Mouse (Mus musculus) B cell, adult 2 months (primary cell): ENCODE measurements around the gene Slc6a4.
A peak's percentile ranks its signal among the peaks of the same experiment; 100 is the strongest.

Source experiments
- DNase-seq, 2 experiments: peaks; one replicate each; pipeline ENCODE4 v3.0.0; 2022

Gene Slc6a4

GRCm38 (mm10) chr11:76997916-76998704 lies at the start of gene Slc6a4:
Gene Slc6a4, plus strand, starts transcription at chr11:76998603.
- DNase-seq = peak; percentile 26 to 41

GRCm38 (mm10) chr11:76953536-76953935 lies 44.9 kb upstream of the Slc6a4 start:
- DNase-seq = no peak

GRCm38 (mm10) chr11:76965703-76966102 lies 32.7 kb upstream of the Slc6a4 start:
- DNase-seq = no peak

- DNase-seq = no peak
Measured at GRCm38 (mm10) chr11:76970328-76970727, 28.1 kb upstream of the Slc6a4 start.

GRCm38 (mm10) chr11:76974680-76975319 lies 23.6 kb upstream of the Slc6a4 start:
- no peak for DNase-seq

GRCm38 (mm10) chr11:76981570-76982141 lies 16.7 kb upstream of the Slc6a4 start:
- DNase-seq = no peak

GRCm38 (mm10) chr11:76982415-76982814 lies 16.0 kb upstream of the Slc6a4 start:
- DNase-seq = no peak

- DNase-seq = no peak
Measured at GRCm38 (mm10) chr11:76983641-76984040, 14.8 kb upstream of the Slc6a4 start.

GRCm38 (mm10) chr11:76984173-76984572 lies 14.2 kb upstream of the Slc6a4 start:
- no peak for DNase-seq

GRCm38 (mm10) chr11:76990839-76991238 lies 7.6 kb upstream of the Slc6a4 start:
- DNase-seq = no peak

GRCm38 (mm10) chr11:76992886-76993285 lies 5.5 kb upstream of the Slc6a4 start:
- peak; percentile 79 to 82 for DNase-seq

GRCm38 (mm10) chr11:76995966-76996672 lies 2.3 kb upstream of the Slc6a4 start:
- DNase-seq = no peak

- peak; percentile 82 to 83 for DNase-seq
Measured at GRCm38 (mm10) chr11:76997305-76997704, 1.1 kb upstream of the Slc6a4 start.

- peak; percentile 11 to 23 for DNase-seq
Measured at GRCm38 (mm10) chr11:76998705-76999226, 363 bp downstream of the Slc6a4 start.

GRCm38 (mm10) chr11:77000741-77001140 lies 2.3 kb downstream of the Slc6a4 start:
- DNase-seq = no peak

- DNase-seq = no peak
Measured at GRCm38 (mm10) chr11:77002361-77002760, 4.0 kb downstream of the Slc6a4 start.

GRCm38 (mm10) chr11:77005881-77006280 lies 7.5 kb downstream of the Slc6a4 start:
- DNase-seq = no peak

- DNase-seq = no peak
Measured at GRCm38 (mm10) chr11:77006616-77007015, 8.2 kb downstream of the Slc6a4 start.

- DNase-seq = no peak
Measured at GRCm38 (mm10) chr11:77009069-77010025, 10.9 kb downstream of the Slc6a4 start.

- DNase-seq = no peak
Measured at GRCm38 (mm10) chr11:77010762-77011475, 12.5 kb downstream of the Slc6a4 start.

GRCm38 (mm10) chr11:77018046-77018445 lies 19.6 kb downstream of the Slc6a4 start:
- DNase-seq = no peak
